Mouse (Mus musculus): ENCODE measurements around the gene Il9. TPM values are rescaled to one million over a fixed set of nuclear protein-coding genes. Genes with fewer than 3 reads are reported as not detected.

Il9 gene
- polyA plus RNA-seq, 1 experiment from 2014 or later, result not detected

GRCm38 (mm10) chr13:56501866-56502420 lies 19.9 kb upstream of the Il9 start:
- Histone ChIP-seq H3K4me2 (no peak overlapping the region), H3K27ac (no peak overlapping the region), H3K9ac (no peak overlapping the region), H3K9me3 (no peaks in the 10 kb centered on the region), H3K4me3 (replicated peaks) (no peak overlapping the region), H3K27me3 (no peaks in the 10 kb centered on the region), H3K4me1 (no peaks in the 10 kb centered on the region), H3K36me3 (replicated peaks) (no peaks in the 10 kb centered on the region)
- ATAC-seq (ENCODE audit: low FRiP score), result no peak
- WGBS, result 76% methylated on average over 6 of the region's 6 CpGs

- H3K9ac ChIP-seq, result no peak overlapping the region
- H3K4me2 ChIP-seq, result no peak overlapping the region
- H3K36me3 ChIP-seq (replicated peaks), result no peaks in the 10 kb centered on the region
- 92% methylated on average over 8 of the region's 8 CpGs for WGBS
- H3K9me3 ChIP-seq, result no peaks in the 10 kb centered on the region
- no peaks in the 10 kb centered on the region for H3K4me1 ChIP-seq
- H3K27ac ChIP-seq, result no peak overlapping the region
- ATAC-seq (ENCODE audit: low FRiP score), result no peak
- H3K27me3 ChIP-seq, result no peaks in the 10 kb centered on the region
- no peak overlapping the region for H3K4me3 ChIP-seq (replicated peaks)
Measured at GRCm38 (mm10) chr13:56500636-56501035, 18.6 kb upstream of the Il9 start.

GRCm38 (mm10) chr13:56500132-56500531 lies 18.1 kb upstream of the Il9 start:
- Histone ChIP-seq H3K4me3 (replicated peaks) (no peak overlapping the region), H3K9ac (no peak overlapping the region), H3K27ac (no peak overlapping the region), H3K36me3 (replicated peaks) (no peaks in the 10 kb centered on the region), H3K4me1 (no peaks in the 10 kb centered on the region), H3K4me2 (no peak overlapping the region), H3K9me3 (no peaks in the 10 kb centered on the region), H3K27me3 (no peaks in the 10 kb centered on the region)
- WGBS, result 81% methylated on average over 3 of the region's 3 CpGs
- no peak for ATAC-seq (ENCODE audit: low FRiP score)

GRCm38 (mm10) chr13:56494440-56494839 lies 12.4 kb upstream of the Il9 start:
- Histone ChIP-seq H3K4me3 (replicated peaks) (no peak overlapping the region), H3K4me2 (no peak overlapping the region), H3K9me3 (no peaks in the 10 kb centered on the region), H3K36me3 (replicated peaks) (no peaks in the 10 kb centered on the region), H3K27ac (no peak overlapping the region), H3K27me3 (no peaks in the 10 kb centered on the region), H3K4me1 (peaks cover 5% of the 10 kb centered on the region; the same call in 1 of the 2 replicates), H3K9ac (no peak overlapping the region)
- no peak for ATAC-seq (ENCODE audit: low FRiP score)
- 25% methylated on average over 3 of the region's 3 CpGs for WGBS

GRCm38 (mm10) chr13:56488012-56488411 lies 6.0 kb upstream of the Il9 start:
- Histone ChIP-seq H3K9me3 (no peaks in the 10 kb centered on the region), H3K9ac (no peak overlapping the region), H3K27ac (no peak overlapping the region), H3K4me1 (no peaks in the 10 kb centered on the region), H3K36me3 (replicated peaks) (no peaks in the 10 kb centered on the region), H3K4me3 (replicated peaks) (no peak overlapping the region), H3K27me3 (no peaks in the 10 kb centered on the region), H3K4me2 (no peak overlapping the region)
- no peak for ATAC-seq (ENCODE audit: low FRiP score)
- 81% methylated on average over 5 of the region's 5 CpGs for WGBS

GRCm38 (mm10) chr13:56478027-56478426 lies 4.0 kb downstream of the Il9 start:
- Histone ChIP-seq H3K9ac (no peak overlapping the region), H3K9me3 (no peaks in the 10 kb centered on the region), H3K27me3 (peaks cover 8% of the 10 kb centered on the region; the same call in 1 of the 2 replicates), H3K4me3 (replicated peaks) (no peak overlapping the region), H3K27ac (no peak overlapping the region), H3K4me1 (no peaks in the 10 kb centered on the region), H3K4me2 (no peak overlapping the region), H3K36me3 (replicated peaks) (no peaks in the 10 kb centered on the region)
- WGBS, result 79% methylated on average over 6 of the region's 6 CpGs
- no peak for ATAC-seq (ENCODE audit: low FRiP score)

- no peak for ATAC-seq (ENCODE audit: low FRiP score)
- H3K9me3 ChIP-seq, result no peaks in the 10 kb centered on the region
Measured at GRCm38 (mm10) chr13:56477271-56477670, 4.8 kb downstream of the Il9 start.

GRCm38 (mm10) chr13:56476790-56477189 lies 5.3 kb downstream of the Il9 start:
- H3K4me2 ChIP-seq, result no peak overlapping the region
- H3K9ac ChIP-seq, result no peak overlapping the region
- H3K4me1 ChIP-seq, result 0 out of 2 replicates have a peak, but pooled peaks cover 3% of the 10 kb centered on the region
- H3K4me3 ChIP-seq (replicated peaks), result no peak overlapping the region
- H3K36me3 ChIP-seq (replicated peaks), result no peaks in the 10 kb centered on the region
- peaks cover 9% of the 10 kb centered on the region; the same call in 1 of the 2 replicates for H3K27me3 ChIP-seq
- no peak for ATAC-seq (ENCODE audit: low FRiP score)
- whole genome bisulfite sequencing, result 82% methylated on average over 5 of the region's 5 CpGs
- no peaks in the 10 kb centered on the region for H3K9me3 ChIP-seq
- no peak overlapping the region for H3K27ac ChIP-seq

More at GRCm38 (mm10) chr13:56477271-56477670, 4.8 kb downstream of the Il9 start:
- Histone ChIP-seq H3K36me3 (replicated peaks) (no peaks in the 10 kb centered on the region), H3K27ac (no peak overlapping the region), H3K9ac (no peak overlapping the region), H3K4me3 (replicated peaks) (no peak overlapping the region), H3K27me3 (peaks cover 9% of the 10 kb centered on the region; the same call in 1 of the 2 replicates), H3K4me1 (no peaks in the 10 kb centered on the region), H3K4me2 (no peak overlapping the region)
- WGBS, result 70% methylated on average over 6 of the region's 6 CpGs

GRCm38 (mm10) chr13:56475363-56475762 lies 6.7 kb downstream of the Il9 start:
- WGBS, result 43% methylated on average over 4 of the region's 4 CpGs

GRCm38 (mm10) chr13:56472661-56473060 lies 9.4 kb downstream of the Il9 start:
- no peak overlapping the region for H3K9ac ChIP-seq
- H3K36me3 ChIP-seq (replicated peaks), result no peaks in the 10 kb centered on the region
- H3K4me2 ChIP-seq, result no peak overlapping the region
- 0 out of 2 replicates have a peak, but pooled peaks cover 3% of the 10 kb centered on the region for H3K4me1 ChIP-seq
- whole genome bisulfite sequencing, result 90% methylated on average over 9 of the region's 9 CpGs
- H3K9me3 ChIP-seq, result no peaks in the 10 kb centered on the region
- H3K27me3 ChIP-seq, result peaks cover 9% of the 10 kb centered on the region; the same call in 1 of the 2 replicates
- H3K4me3 ChIP-seq (replicated peaks), result no peak overlapping the region
- no peak for ATAC-seq (ENCODE audit: low FRiP score)
- H3K27ac ChIP-seq, result no peak overlapping the region

More at GRCm38 (mm10) chr13:56475363-56475762, 6.7 kb downstream of the Il9 start:
- H3K4me2 ChIP-seq, result no peak overlapping the region
- no peaks in the 10 kb centered on the region for H3K36me3 ChIP-seq (replicated peaks)
- 0 out of 2 replicates have a peak, but pooled peaks cover 3% of the 10 kb centered on the region for H3K4me1 ChIP-seq
- ATAC-seq (ENCODE audit: low FRiP score), result no peak
- H3K4me3 ChIP-seq (replicated peaks), result no peak overlapping the region
- no peaks in the 10 kb centered on the region for H3K9me3 ChIP-seq
- peaks cover 9% of the 10 kb centered on the region; the same call in 1 of the 2 replicates for H3K27me3 ChIP-seq
- no peak overlapping the region for H3K9ac ChIP-seq
- no peak overlapping the region for H3K27ac ChIP-seq

- Histone ChIP-seq H3K4me1 (0 out of 2 replicates have a peak, but pooled peaks cover 3% of the 10 kb centered on the region), H3K27me3 (peaks cover 9% of the 10 kb centered on the region; the same call in 1 of the 2 replicates), H3K27ac (no peak overlapping the region), H3K36me3 (replicated peaks) (no peaks in the 10 kb centered on the region; the same call in 1 of the 2 replicates), H3K9me3 (no peaks in the 10 kb centered on the region), H3K4me2 (no peak overlapping the region), H3K4me3 (replicated peaks) (no peak overlapping the region), H3K9ac (no peak overlapping the region)
- WGBS, result 83% methylated on average over 9 of the region's 9 CpGs
- ATAC-seq (ENCODE audit: low FRiP score), result no peak
Measured at GRCm38 (mm10) chr13:56471951-56472350, 10.1 kb downstream of the Il9 start.

GRCm38 (mm10) chr13:56471211-56471610 lies 10.8 kb downstream of the Il9 start:
- no peak overlapping the region for H3K4me2 ChIP-seq
- no peak overlapping the region for H3K27ac ChIP-seq
- 0 out of 2 replicates have a peak, but pooled peaks cover 3% of the 10 kb centered on the region for H3K4me1 ChIP-seq
- WGBS, result 89% methylated on average over 6 of the region's 6 CpGs
- no peaks in the 10 kb centered on the region for H3K9me3 ChIP-seq
- H3K36me3 ChIP-seq (replicated peaks), result no peaks in the 10 kb centered on the region; the same call in 1 of the 2 replicates
- ATAC-seq (ENCODE audit: low FRiP score), result no peak
- H3K4me3 ChIP-seq (replicated peaks), result no peak overlapping the region
- peaks cover 9% of the 10 kb centered on the region; the same call in 1 of the 2 replicates for H3K27me3 ChIP-seq
- H3K9ac ChIP-seq, result no peak overlapping the region

- Histone ChIP-seq H3K27ac (no peak overlapping the region), H3K4me3 (replicated peaks) (no peak overlapping the region), H3K4me2 (no peak overlapping the region), H3K27me3 (0 out of 2 replicates have a peak, but pooled peaks cover 6% of the 10 kb centered on the region), H3K36me3 (replicated peaks) (no peaks in the 10 kb centered on the region; the same call in 1 of the 2 replicates), H3K9ac (no peak overlapping the region), H3K9me3 (no peaks in the 10 kb centered on the region), H3K4me1 (0 out of 2 replicates have a peak, but pooled peaks cover 3% of the 10 kb centered on the region)
- WGBS, result 95% methylated on average over 4 of the region's 4 CpGs
- ATAC-seq (ENCODE audit: low FRiP score), result no peak
Measured at GRCm38 (mm10) chr13:56468536-56468935, 13.5 kb downstream of the Il9 start.
